Mouse (Mus musculus): ENCODE results near the gene Abcg4.

Abcg4 gene

GRCm38 (mm10) chr9:44234479-44235427 is 53.7 kb downstream of the Abcg4 start:
- peak; percentile 64 for DNase-seq

- DNase-seq: peak; percentile 99
These were observed 54.5 kb downstream of the Abcg4 start, which contains the start of gene Cbl for GRCm38 (mm10) chr9:44233802-44234478. Cbl (minus strand) TSS chr9:44234049.

GRCm38 (mm10) chr9:44233021-44233801 is 55.2 kb downstream of the Abcg4 start:
- DNase-seq: no peak

GRCm38 (mm10) chr9:44231609-44232008 is 56.8 kb downstream of the Abcg4 start:
- no peak for DNase-seq

GRCm38 (mm10) chr9:44225993-44226392 is 62.4 kb downstream of the Abcg4 start:
- DNase-seq: no peak

All from embryo, embryonic 11 days (tissue).